Mouse (Mus musculus) c-Kit-positive CD71-negative TER-119-negative erythroid progenitor cells, embryonic 14.5 days (primary cell): Measurements from ENCODE around the gene Tmem176a.
"Not testable (repeated sequence)": the region's sequence is repeated elsewhere in the genome, so short reads cannot be mapped to it uniquely, and the experiment has no call there.

Source experiments
- DNase-seq: peaks from one replicate; pipeline ENCODE4 v3.0.0-alpha.2; 2013; ENCODE audit warnings: low read depth

Gene Tmem176a

GRCm38 (mm10) chr6:48842111-48842842 is 1.6 kb downstream of the Tmem176a start:
- DNase-seq = no peak

- DNase-seq = no peak
These were observed 4.4 kb downstream of the Tmem176a start for GRCm38 (mm10) chr6:48845086-48845485.

- DNase-seq = no peak
These were observed 11.2 kb downstream of the Tmem176a start for GRCm38 (mm10) chr6:48851820-48852491.

- DNase-seq = no peak
These were observed 13.4 kb downstream of the Tmem176a start for GRCm38 (mm10) chr6:48854155-48854554.

- DNase-seq = no peak
These were observed 17.0 kb downstream of the Tmem176a start for GRCm38 (mm10) chr6:48857613-48858302.

GRCm38 (mm10) chr6:48860130-48860815 is 19.6 kb downstream of the Tmem176a start:
- peak; percentile 76 for DNase-seq

GRCm38 (mm10) chr6:48860851-48861250 is 20.1 kb downstream of the Tmem176a start:
- no peak for DNase-seq

- no peak for DNase-seq
These were observed 21.0 kb downstream of the Tmem176a start for GRCm38 (mm10) chr6:48861616-48862280.

- DNase-seq = no peak
These were observed 22.1 kb downstream of the Tmem176a start for GRCm38 (mm10) chr6:48862816-48863215.

GRCm38 (mm10) chr6:48863488-48863887 is 22.8 kb downstream of the Tmem176a start:
- no peak for DNase-seq

GRCm38 (mm10) chr6:48864181-48864580 is 23.5 kb downstream of the Tmem176a start:
- DNase-seq = no peak

GRCm38 (mm10) chr6:48864723-48865122 is 24.0 kb downstream of the Tmem176a start:
- no peak for DNase-seq

- no peak for DNase-seq
These were observed 24.5 kb downstream of the Tmem176a start for GRCm38 (mm10) chr6:48865152-48865745.

- DNase-seq = not testable (repeated sequence)
These were observed 25.7 kb downstream of the Tmem176a start for GRCm38 (mm10) chr6:48866355-48866950.

GRCm38 (mm10) chr6:48867158-48867557 is 26.4 kb downstream of the Tmem176a start:
- DNase-seq = no peak

- no peak for DNase-seq
These were observed 29.1 kb downstream of the Tmem176a start for GRCm38 (mm10) chr6:48869774-48870173.

GRCm38 (mm10) chr6:48872596-48872995 is 31.9 kb downstream of the Tmem176a start, which contains the start of gene Aoc1:
Gene Aoc1, plus strand, starts transcription at chr6:48872896.
- DNase-seq = no peak

- DNase-seq = no peak
These were observed 33.9 kb downstream of the Tmem176a start for GRCm38 (mm10) chr6:48874576-48874975.

GRCm38 (mm10) chr6:48875515-48875914 is 34.8 kb downstream of the Tmem176a start:
- no peak for DNase-seq

- DNase-seq = no peak
These were observed 35.9 kb downstream of the Tmem176a start for GRCm38 (mm10) chr6:48876510-48877135.
